Mouse (Mus musculus) layer of hippocampus, adult 6 months (tissue): ENCODE results near the gene Gm5114. TPM values are rescaled to one million over a fixed set of nuclear protein-coding genes. Genes with fewer than 3 reads are reported as not detected.

Source experiments
- long read RNA-seq, 2 experiments: library from polyadenylated mRNA; unstranded; transcript quantifications; one replicate each; pipeline ENCODE4 v2.0.0; 2019 to 2020
- microRNA-seq: library from miRNA; unstranded; fragments of <30 nt; microRNA quantifications from one replicate; pipeline ENCODE4 v1.2.0, GENCODE M21; 2020
- polyA plus RNA-seq: library from polyadenylated mRNA; unstranded; fragments of <200 nt; fragmentation: Nextera tagmentation; gene quantifications from 2 replicates; pipeline ENCODE4 v1.2.3, GENCODE M21; 2021

The Gm5114 gene
- polyA plus RNA-seq: not detected in 2 replicates
- long read RNA-seq, experiment 1: 0 reads
- long read RNA-seq, experiment 2: 0 reads

GRCm38 (mm10) chr7:39413060-39413459 is at the start of gene Gm5114:
Gene Gm5114 (minus strand): TSS chr7:39413160.

Small RNA genes within 50 kb of the gene (microRNA-seq; reads per million reads assigned to microRNA genes)
- not detected for gene Gm27437

Other genes starting within 250 kb of the Gm5114 start
- 0.59 and 0.88 TPM in 2 replicates for gene Zfp619, start 104.6 kb upstream of the Gm5114 start, polyA plus RNA-seq